Mouse (Mus musculus) heart, adult 2 months (tissue): Measurements from ENCODE around the gene Gpi1. TPM values are rescaled to one million over a fixed set of nuclear protein-coding genes. Genes with fewer than 3 reads are reported as not detected.

ENCODE experiments used
- DNase-seq, 2 experiments: peaks; one replicate each; pipeline ENCODE4 v3.0.0; 2021
- H3K27ac ChIP-seq: fragments of 200-600 bp; 2 replicates; pipeline ENCODE4 v1.8.1; 2022
- H3K27me3 ChIP-seq: fragments of 200-500 bp; 2 replicates; pipeline ENCODE4 v1.6.1; 2012; ENCODE audit warnings: mild to moderate bottlenecking, low read length, inconsistent platforms, mixed read lengths; ENCODE audit not compliant: control insufficient read depth, insufficient read depth
- H3K36me3 ChIP-seq: fragments of 200-500 bp; 2 replicates; pipeline ENCODE4 v1.6.1; 2012; ENCODE audit warnings: low read length, inconsistent platforms; ENCODE audit not compliant: control insufficient read depth, insufficient read depth
- H3K4me1 ChIP-seq: fragments of 200-500 bp; 2 replicates; pipeline ENCODE4 v1.6.1; 2011; ENCODE audit warnings: low read length; ENCODE audit not compliant: control insufficient read depth, insufficient read depth
- H3K4me3 ChIP-seq: fragments of 200-600 bp; 2 replicates; pipeline ENCODE4 v1.8.1; 2022
- H3K79me2 ChIP-seq: fragments of 200-500 bp; replicated peaks from 2 replicates; pipeline ENCODE4 v1.6.1; 2012; ENCODE audit warnings: mild to moderate bottlenecking, inconsistent platforms, low read length, moderate library complexity, mixed read lengths; ENCODE audit not compliant: control insufficient read depth, insufficient read depth
- H3K9ac ChIP-seq: fragments of 200-500 bp; 2 replicates; pipeline ENCODE4 v1.6.1; 2012; ENCODE audit warnings: low read depth, mild to moderate bottlenecking, control low read depth, inconsistent platforms, low read length, mixed read lengths
- CTCF ChIP-seq: fragments of 200-600 bp; IDR thresholded peaks from 2 replicates; pipeline ENCODE4 v1.8.1; 2022; ENCODE audit warnings: antibody characterized with exemption, mild to moderate bottlenecking, moderate library complexity
- EP300 ChIP-seq: fragments of 200-500 bp; IDR thresholded peaks from 2 replicates; pipeline ENCODE4 v1.6.1; 2011; ENCODE audit warnings: low read depth, low read length, control low read depth; ENCODE audit not compliant: insufficient read depth
- POLR2A ChIP-seq: fragments of 200-500 bp; IDR thresholded peaks from 2 replicates; pipeline ENCODE4 v1.6.1; 2011; ENCODE audit warnings: mild to moderate bottlenecking, low read depth, low read length, control low read depth; ENCODE audit not compliant: insufficient read depth
- WGBS: fragments of 180-500 bp; shearing (Covaris S2); methylation state at CpG from one replicate; pipeline ENCODE4 v1.1.7; 2018; 5-methylcytosine and 5-hydroxymethylcytosine counted together
- intact Hi-C: fragments of 180-260 bp; cut with DNase I; formaldehyde crosslinking; loops from one replicate; pipeline ENCODE4 v1.15.1; 2025
- polyA plus RNA-seq: library from polyadenylated mRNA; depleted of rRNA; stranded (reverse); fragments of >200 nt; gene quantifications from 2 replicates; pipeline ENCODE4 v1.2.3, GENCODE M21; 2012
- total RNA-seq, 2 experiments: library from RNA; stranded (reverse); gene quantifications; 2 replicates each; pipeline ENCODE4 v1.2.3; 2021

Gpi1 gene
- total and polyA plus RNA-seq, 3 experiments, result 442 to 591 (median 480) TPM

- peak; percentile 71 for TF ChIP-seq EP300
- TF ChIP-seq CTCF, result peak; percentile 86
- TF ChIP-seq POLR2A, result no peak
- peaks cover 26% of the 10 kb centered on the region for H3K4me1 ChIP-seq
- H3K27ac ChIP-seq, result peak overlapping the region; percentile 68
- no peaks in the 10 kb centered on the region for H3K27me3 ChIP-seq
- peak overlapping the region; percentile 61 for H3K9ac ChIP-seq
- peaks cover 7% of the 10 kb centered on the region; the same call in 1 of the 2 replicates for H3K79me2 ChIP-seq
- intact Hi-C loops, result loop anchor here (1.0 to 10.0 kb wide), 4 partner anchors 47 to 389 kb away; partner anchors contain the start of genes 4931406P16Rik and Kctd15
- peaks cover 55% of the 10 kb centered on the region for H3K36me3 ChIP-seq
- H3K4me3 ChIP-seq, result no peak overlapping the region
- peak; percentile 61 to 68 for DNase-seq
- 8% methylated on average over 5 of the region's 5 CpGs for WGBS
Observed at GRCm38 (mm10) chr7:34265876-34266346, 35.8 kb upstream of the Gpi1 start.

- TF ChIP-seq POLR2A (no peak), EP300 (no peak), CTCF (no peak)
- Histone ChIP-seq H3K27me3 (no peaks in the 10 kb centered on the region), H3K36me3 (peaks cover 51% of the 10 kb centered on the region), H3K4me3 (no peak overlapping the region), H3K79me2 (peaks cover 5% of the 10 kb centered on the region; the same call in 1 of the 2 replicates), H3K4me1 (peaks cover 21% of the 10 kb centered on the region), H3K27ac (no peak overlapping the region; the same call in 1 of the 2 replicates), H3K9ac (no peak overlapping the region)
- intact Hi-C loops, result loop anchor here (10.0 kb wide), 1 partner anchor 391 kb away; the partner anchor contains the start of gene Kctd15
- 82% methylated on average over 5 of the region's 5 CpGs for WGBS
- no peak for DNase-seq
Observed at GRCm38 (mm10) chr7:34263437-34263836, 33.3 kb upstream of the Gpi1 start.

- H3K36me3 ChIP-seq, result peaks cover 60% of the 10 kb centered on the region
- intact Hi-C loops, result no loop called here
- no peak overlapping the region for H3K27ac ChIP-seq
- no peak for TF ChIP-seq EP300
- TF ChIP-seq CTCF, result no peak
- no peak for TF ChIP-seq POLR2A
- H3K9ac ChIP-seq, result no peak overlapping the region
- no peak overlapping the region for H3K4me3 ChIP-seq
- no peaks in the 10 kb centered on the region; the same call in 1 of the 2 replicates for H3K79me2 ChIP-seq
- WGBS, result 76% methylated on average over 1 of the region's 1 CpGs
- H3K27me3 ChIP-seq, result no peaks in the 10 kb centered on the region
- DNase-seq, result no peak
- H3K4me1 ChIP-seq, result peaks cover 13% of the 10 kb centered on the region
Observed at GRCm38 (mm10) chr7:34258407-34258806, 28.3 kb upstream of the Gpi1 start.

GRCm38 (mm10) chr7:34257279-34257678, 27.1 kb upstream of the Gpi1 start:
- H3K4me3 ChIP-seq, result no peak overlapping the region
- intact Hi-C loops, result no loop called here
- H3K4me1 ChIP-seq, result peaks cover 13% of the 10 kb centered on the region
- WGBS, result 47% methylated on average over 9 of the region's 9 CpGs
- no peaks in the 10 kb centered on the region for H3K79me2 ChIP-seq
- peaks cover 64% of the 10 kb centered on the region for H3K36me3 ChIP-seq
- H3K9ac ChIP-seq, result no peak overlapping the region
- TF ChIP-seq CTCF (no peak), POLR2A (no peak), EP300 (no peak)
- DNase-seq, result no peak
- H3K27me3 ChIP-seq, result no peaks in the 10 kb centered on the region
- H3K27ac ChIP-seq, result peak overlapping the region; percentile 88

GRCm38 (mm10) chr7:34255916-34256315, 25.8 kb upstream of the Gpi1 start:
- H3K27ac ChIP-seq, result peak overlapping the region; percentile 88
- 67% methylated on average over 1 of the region's 1 CpGs for WGBS
- DNase-seq, result no peak
- H3K27me3 ChIP-seq, result no peaks in the 10 kb centered on the region
- no peaks in the 10 kb centered on the region for H3K79me2 ChIP-seq
- TF ChIP-seq POLR2A (no peak), CTCF (no peak), EP300 (no peak)
- peaks cover 13% of the 10 kb centered on the region for H3K4me1 ChIP-seq
- intact Hi-C loops, result loop anchor here (1.0 kb wide), 1 partner anchor 56 kb away; no protein-coding TSS in a partner anchor
- H3K36me3 ChIP-seq, result peaks cover 69% of the 10 kb centered on the region
- H3K4me3 ChIP-seq, result no peak overlapping the region
- no peak overlapping the region for H3K9ac ChIP-seq

- peak overlapping the region; percentile 88 for H3K27ac ChIP-seq
- no peaks in the 10 kb centered on the region for H3K79me2 ChIP-seq
- WGBS, result 38% methylated on average over 3 of the region's 3 CpGs
- H3K9ac ChIP-seq, result no peak overlapping the region
- no peak overlapping the region for H3K4me3 ChIP-seq
- DNase-seq, result peak in 1 of 2 experiments; percentile 31
- TF ChIP-seq POLR2A (peak; percentile 44; the same call in 1 of the 2 replicates), EP300 (peak; percentile 48; the same call in 1 of the 2 replicates), CTCF (no peak)
- no peaks in the 10 kb centered on the region for H3K27me3 ChIP-seq
- peaks cover 13% of the 10 kb centered on the region for H3K4me1 ChIP-seq
- intact Hi-C loops, result loop anchor here (1.0 kb wide), 1 partner anchor 57 kb away; no protein-coding TSS in a partner anchor
- peaks cover 69% of the 10 kb centered on the region for H3K36me3 ChIP-seq
Observed at GRCm38 (mm10) chr7:34255137-34255536, 25.0 kb upstream of the Gpi1 start.
